Mouse (Mus musculus): Measurements from ENCODE around the gene Vsig8.

Vsig8 gene

DNA sequence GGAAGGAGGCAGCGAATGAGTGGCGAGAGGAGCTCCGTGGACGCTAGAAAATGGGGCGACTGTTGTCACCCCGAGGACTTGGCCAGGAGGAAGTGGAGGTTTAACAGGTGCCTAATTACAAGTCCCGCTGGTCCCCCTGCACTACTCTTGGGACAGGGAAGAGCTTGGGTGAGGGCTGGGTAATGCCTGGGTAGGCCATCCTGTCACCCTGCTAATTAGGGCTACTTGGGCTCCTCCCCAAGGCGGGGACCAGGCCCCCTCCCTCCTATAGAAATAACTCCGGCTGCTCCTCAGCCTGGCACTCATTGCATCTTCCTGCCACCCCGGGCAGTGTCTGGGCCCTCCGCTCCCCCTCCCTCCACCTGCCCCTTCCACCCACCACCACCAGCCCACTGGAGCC, at the start of gene Vsig8:
Gene Vsig8 (plus strand): TSS at position 301 of the 400 bp plus-strand sequence.
- DNase-seq (ENCODE audit: inconsistent ontology term), result no peak

DNA sequence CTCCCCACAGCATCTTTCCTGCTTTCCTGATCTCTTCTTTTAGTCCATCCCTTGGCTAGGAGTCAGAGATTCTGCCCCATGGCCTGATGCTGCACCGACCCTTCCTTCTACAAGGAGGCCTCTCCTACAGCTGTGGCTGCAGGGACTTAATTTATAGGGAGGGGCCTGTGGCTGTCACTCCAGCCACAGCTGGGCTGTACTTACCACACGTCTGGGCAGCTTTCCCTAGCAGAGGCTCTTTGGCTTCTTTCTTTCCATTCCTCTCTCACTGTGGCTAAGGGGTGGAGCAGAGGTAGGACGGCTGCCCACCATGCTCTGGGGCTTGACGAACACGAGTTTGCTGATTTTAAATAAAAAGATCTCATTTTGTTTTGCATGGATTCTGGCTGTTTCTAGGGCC, 48.7 kb upstream of the Vsig8 start:
- no peak for DNase-seq (ENCODE audit: inconsistent ontology term)

DNA sequence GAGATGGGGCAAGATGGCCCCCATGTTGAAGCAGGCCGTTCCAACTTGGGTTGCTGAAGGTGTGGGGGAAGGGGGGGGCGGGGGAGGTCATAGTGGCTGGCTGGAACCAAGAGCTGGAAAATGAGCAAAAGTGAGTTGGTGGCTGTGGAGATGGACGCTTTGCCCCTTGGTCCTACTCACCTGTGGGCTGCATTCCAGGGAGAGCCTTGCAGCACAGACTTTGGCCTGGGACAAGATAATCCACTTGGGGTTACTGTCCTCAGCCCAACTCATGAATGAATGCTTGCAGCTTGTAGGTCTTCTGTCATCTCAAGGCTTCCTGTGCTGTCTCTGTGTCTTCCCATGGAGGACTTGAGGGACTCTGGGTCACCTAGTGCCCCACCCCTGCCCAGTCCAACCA, 48.0 kb upstream of the Vsig8 start:
- no peak for DNase-seq (ENCODE audit: inconsistent ontology term)

DNA sequence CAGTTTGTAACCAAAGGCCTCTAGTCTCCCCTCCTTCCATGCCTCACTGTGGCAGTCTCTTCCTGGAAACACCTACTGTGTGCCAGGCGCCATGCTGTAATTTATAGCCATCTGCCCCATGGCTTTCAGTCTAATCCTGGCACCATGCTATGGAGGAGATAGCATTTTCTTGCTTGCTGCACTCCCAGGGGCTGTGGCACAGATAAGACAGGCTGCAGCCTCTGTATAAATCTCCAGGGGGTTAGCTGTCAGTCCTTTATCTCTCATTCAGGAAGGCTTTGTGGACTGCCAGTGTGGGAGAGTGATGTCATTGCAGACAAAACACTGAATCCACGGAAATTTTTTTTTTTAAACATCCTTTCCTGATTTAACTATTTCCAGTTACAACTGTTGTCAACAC, 47.6 kb upstream of the Vsig8 start:
- DNase-seq (ENCODE audit: inconsistent ontology term), result no peak

DNA sequence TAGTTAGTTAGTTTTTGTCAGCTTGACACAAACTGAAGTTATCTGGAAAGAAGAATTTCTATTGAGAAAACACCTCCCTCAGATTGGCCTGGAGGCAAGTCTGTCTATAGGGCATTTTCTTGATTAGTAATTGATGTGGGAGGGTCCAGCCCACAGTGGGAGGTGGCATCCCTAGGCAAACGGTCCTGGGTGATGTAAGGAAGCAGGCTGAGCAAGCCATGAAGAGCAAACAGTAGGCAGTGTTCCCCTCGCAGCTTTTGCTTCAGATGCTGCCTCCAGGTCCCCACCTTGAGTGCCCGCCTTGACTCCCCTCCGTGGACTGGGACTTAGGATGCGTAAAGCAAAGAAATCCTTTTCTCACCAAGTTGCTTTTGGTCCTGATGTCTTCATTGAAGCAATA, 46.5 kb upstream of the Vsig8 start:
- DNase-seq (ENCODE audit: inconsistent ontology term), result no peak

DNA sequence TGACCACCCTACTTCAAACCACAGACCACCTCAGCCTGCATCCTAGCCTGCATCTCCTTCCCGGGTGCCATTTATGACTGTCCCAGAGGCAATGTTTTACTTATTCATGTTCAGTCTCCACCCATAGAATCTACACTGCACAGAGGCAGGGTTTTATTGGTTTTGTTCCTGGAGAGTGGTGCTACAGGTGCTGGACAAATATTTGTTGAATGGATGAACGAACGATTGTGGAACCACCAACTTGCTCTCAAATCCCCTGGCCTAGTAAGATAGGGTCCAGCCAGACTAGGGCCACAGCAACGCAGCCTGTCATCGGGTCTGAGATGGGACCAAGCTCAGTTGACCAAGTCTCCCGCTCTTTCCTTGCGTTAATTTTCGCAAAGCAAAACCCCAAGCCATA, 45.8 kb upstream of the Vsig8 start:
- DNase-seq (ENCODE audit: inconsistent ontology term), result no peak

DNA sequence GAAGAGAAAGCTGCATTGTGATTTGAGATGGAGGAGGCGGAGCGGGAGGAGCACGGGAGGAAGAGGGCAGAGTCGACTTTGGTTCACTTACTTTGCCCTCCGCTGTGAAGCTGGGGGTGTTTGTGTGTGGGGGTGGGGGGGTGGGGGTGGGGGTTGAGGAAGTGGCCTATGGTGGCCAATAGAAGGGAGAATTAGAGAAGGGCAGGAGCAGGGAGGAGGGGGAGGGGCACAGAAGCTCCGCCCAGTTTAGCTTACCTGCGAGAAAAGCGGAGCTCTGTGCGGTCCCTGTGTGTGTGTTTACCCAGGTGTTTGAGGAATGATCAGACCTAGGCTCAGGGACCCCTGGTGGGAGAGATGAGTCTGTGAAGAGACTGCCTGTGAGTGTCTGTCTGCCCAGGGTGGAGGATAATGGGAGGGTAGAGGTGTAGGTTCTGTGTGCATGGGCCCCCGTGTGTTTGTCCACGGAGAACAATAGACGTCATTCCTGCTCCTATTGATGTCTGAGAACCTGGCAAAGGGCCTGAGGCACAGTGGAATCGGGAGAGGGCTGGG, 45.2 kb upstream of the Vsig8 start:
- no peak for DNase-seq (ENCODE audit: inconsistent ontology term)

DNA sequence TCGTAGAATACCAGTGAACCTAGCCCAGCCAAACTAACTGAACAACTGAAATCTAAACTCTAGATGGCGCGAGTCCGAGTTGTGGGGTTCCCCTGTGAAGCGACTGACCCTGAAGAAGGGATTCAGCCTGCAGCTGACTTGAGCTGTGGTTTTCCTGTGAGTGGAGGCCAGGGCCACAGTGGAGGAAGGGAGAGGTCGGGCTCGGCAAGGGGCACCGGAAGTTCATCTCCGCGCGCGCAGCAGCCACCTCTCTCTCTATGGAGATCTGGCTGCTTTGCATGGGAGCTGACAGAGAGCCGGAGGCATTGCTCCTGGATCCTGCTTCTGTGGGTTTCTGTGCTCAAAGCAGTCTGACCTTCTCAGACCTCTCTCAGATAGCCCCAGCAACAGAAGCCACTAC, 42.8 kb upstream of the Vsig8 start:
- peak; percentile 23 for DNase-seq (ENCODE audit: inconsistent ontology term)

DNA sequence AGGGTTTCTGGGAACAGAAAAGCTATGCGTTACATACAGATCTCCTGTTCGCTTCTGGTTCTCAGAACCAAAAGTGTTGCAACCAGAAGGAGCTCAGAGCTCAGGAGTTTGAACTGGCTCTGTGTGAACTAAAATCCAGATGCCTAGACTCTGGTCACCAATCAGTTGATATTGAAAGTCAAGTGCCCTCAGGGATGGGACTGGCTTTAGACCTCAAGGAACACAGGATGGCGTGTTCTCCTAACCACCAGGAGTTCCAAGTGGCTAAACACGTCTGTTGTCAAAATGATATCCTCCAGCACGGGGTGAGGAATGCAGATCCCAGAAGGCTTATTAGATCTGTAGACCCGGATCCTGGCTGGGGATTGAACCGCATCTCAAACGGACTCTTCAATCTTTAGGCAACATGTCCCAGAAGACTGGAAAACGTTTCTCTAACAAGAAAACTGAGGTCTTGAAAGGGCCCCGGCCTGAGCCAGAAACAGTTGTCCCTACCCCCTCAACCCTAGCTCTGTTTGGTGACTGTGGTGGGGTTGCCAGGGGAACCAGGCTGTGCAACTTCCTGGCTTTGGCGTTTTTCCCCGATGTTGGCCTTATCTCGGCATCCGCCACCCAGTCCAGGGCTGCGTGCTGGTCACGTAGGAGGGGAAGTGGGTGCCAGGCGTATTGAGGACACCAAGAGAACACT, 42.1 kb upstream of the Vsig8 start:
- DNase-seq (ENCODE audit: inconsistent ontology term), result peak; percentile 71

DNA sequence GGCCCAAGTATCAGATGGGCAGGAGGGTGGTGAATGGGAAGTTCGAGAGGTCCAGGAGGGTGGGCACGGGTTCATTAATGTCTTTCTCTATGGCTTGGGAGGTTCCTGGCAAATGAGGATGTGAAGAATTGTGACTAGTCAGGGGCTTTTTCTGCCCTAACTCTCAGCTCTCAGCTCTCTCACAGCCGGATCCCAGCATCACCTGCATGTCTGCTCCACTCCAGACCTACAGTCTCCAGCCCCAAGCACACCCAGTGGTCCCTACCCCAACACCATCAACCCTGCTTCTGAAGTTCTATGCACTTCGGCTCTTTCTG, 41.6 kb upstream of the Vsig8 start:
- DNase-seq (ENCODE audit: inconsistent ontology term), result no peak

DNA sequence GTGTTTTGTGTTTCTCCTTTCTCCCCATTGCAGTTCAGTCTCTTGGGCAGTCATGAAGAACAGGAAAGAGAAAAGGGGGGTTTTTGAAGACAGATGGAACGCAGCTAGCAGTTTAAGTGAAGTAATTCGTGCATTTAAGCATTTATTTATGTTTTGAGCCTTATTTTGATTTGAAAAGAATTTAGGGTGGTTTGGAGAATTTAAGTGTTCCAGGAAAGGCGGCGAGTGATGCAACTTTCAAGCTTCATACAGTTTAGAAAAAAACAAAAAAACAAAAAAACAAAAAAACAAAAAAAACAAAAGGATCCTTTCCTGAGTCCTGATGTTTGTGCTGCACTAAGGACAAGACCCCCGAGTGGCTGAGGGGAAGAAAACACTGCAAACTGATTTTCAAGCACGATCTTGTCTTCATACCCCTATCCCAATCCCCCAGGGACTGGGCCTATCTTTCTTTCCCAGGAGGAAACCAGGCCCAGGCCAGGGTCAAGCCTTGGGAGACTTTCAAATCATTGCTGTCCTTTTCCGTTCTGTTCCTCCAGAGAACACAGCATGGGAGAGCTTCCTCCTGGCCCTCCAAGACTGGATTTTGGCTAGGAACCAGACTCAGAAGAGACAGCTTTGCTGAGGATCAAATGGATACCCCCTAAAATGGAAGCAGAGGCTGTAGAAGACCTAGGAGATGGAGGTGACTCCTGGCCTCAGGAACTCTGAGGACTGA, 41.0 kb upstream of the Vsig8 start:
- no peak for DNase-seq (ENCODE audit: inconsistent ontology term)

DNA sequence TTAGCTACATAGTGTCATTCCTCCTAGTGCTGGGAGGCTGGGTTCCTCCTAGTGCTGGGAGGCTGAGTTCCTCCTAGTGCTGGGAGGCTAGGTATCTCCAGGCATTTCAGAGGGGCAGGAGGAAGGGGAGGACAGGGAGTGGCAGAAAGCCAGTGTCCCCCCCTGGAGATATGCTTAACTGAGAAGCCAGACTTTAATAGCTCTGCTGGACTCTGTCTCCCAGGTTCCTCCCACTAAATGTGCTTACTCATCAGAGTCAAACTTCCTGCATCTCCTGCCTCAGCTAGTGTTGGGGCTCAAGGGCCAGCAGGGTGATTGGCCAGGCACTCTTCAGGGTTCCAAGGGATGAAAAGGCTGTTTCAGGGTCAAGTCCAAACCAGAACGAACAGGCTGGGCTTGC, 40.3 kb upstream of the Vsig8 start:
- DNase-seq (ENCODE audit: inconsistent ontology term), result no peak

DNA sequence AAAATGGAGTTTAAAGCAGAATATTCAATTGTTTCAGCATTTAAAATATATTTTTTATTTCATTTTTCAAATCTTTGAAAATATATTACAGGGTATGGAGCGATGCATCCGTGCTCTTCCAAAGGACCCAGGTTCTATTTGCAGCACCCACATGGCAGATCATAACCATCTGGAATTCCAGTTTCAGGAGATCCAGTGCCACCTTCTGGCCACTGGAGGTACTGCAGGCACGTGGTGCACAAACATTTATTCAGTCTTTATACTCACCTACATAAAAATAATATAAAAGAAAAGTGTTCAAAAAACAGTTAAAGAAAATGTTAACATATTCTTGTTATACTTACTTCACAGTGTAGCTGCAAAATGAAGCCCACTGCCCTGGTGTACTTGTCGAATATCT, 37.7 kb upstream of the Vsig8 start:
- no peak for DNase-seq (ENCODE audit: inconsistent ontology term)

DNA sequence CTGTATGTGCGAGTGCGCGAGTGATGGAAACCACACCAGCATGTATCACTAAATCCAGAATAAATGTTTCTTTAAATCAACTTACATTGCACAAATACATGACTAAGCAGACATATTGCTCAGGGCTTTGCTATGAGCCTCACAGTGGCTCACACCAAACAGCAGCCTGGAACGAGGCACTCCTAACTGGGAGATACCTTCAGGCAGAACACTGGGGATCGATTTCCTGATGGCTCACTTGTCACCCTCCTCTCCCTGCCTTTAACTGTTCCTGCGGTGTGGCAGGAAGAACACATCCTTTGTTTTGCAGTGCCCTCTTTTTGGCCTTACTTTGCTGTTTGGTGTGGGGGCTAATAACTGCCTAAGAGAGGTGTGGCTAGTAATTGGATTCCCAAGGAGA, 36.1 kb upstream of the Vsig8 start:
- no peak for DNase-seq (ENCODE audit: inconsistent ontology term)

DNA sequence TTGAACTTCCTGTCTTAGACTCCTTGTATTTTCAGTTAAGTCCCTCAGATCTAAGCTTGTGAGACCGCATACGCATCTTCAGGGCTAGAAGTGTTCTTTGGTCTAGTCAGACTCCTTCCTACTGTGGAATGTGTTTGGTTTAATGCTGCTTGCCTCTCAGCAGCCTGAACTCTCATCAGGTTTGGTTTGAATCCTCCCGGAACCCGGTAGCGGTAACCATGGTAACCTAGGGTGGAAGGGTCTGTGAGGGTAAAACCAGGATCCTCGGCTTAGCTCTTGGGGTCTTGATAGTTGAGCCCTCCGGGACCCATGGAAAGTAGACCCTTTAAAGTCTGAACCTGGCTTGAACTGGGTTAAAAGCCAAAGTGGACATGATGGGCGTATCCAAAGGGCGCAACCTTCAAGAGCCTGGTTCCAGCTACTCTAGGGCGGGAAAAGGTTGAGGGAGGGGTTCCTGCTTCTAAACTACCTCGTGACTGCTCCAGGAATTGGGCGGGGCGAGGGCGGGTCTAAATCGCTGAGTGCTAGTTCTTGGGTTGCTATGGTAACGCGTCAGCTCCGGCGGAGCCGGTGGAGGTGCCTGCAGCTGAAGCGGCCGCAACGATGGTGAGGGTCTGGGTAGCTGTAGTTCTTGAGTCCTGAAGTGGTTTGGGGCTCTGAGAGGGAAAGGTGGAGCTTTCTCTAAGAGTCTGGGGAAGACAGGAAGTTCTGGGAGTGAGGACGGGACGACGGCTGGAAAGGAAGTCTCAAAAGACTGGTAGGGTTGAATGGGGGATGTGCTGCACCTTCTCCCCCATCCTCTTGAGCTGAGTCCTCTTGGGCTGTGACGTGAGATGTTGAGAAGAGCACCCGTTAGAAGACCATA, 34.9 kb upstream of the Vsig8 start, which contains the start of gene Cfap45:
Gene Cfap45 (plus strand): TSS at position 226 of the 865 bp plus-strand sequence.
- peak; percentile 86 for DNase-seq (ENCODE audit: inconsistent ontology term)

DNA sequence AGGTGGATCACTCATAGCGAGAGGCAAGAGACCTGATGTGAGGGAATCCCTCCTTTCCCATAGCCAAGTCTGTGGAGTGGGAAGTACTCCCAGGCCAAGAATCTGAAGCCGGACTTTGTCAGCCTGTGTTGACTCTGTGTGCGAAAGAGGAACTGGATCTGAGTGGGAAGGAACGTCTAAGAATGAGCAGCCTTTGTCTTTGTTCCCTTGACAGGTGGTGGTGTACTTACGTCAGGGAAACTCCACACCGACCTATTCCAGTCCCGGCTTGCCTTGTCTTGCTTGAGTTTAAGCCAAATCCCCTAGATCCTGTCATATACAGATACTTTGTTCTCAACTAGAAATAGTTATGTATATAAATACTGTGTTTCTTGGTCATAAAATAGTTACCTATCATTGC, 33.2 kb upstream of the Vsig8 start:
- DNase-seq (ENCODE audit: inconsistent ontology term), result no peak

DNA sequence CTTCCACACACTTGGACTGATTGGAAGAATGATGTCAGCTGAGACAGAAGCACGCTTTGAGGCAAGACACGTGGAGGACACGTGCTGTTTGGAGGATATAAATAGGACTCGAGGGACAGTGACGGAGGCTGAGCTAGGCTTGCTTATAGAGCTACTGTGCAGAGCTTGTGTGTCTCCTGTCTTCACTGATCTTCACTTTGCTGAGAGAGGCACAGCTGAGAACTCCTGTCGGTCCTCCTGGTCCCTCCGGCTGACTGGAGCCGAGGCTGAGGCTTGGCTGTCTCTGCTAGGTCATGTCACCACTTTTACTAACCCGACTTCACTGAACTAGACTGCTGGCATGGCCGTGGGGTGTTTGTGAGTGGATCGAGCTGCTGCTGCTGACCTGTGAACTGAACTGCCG, 32.0 kb upstream of the Vsig8 start:
- DNase-seq (ENCODE audit: inconsistent ontology term), result no peak

DNA sequence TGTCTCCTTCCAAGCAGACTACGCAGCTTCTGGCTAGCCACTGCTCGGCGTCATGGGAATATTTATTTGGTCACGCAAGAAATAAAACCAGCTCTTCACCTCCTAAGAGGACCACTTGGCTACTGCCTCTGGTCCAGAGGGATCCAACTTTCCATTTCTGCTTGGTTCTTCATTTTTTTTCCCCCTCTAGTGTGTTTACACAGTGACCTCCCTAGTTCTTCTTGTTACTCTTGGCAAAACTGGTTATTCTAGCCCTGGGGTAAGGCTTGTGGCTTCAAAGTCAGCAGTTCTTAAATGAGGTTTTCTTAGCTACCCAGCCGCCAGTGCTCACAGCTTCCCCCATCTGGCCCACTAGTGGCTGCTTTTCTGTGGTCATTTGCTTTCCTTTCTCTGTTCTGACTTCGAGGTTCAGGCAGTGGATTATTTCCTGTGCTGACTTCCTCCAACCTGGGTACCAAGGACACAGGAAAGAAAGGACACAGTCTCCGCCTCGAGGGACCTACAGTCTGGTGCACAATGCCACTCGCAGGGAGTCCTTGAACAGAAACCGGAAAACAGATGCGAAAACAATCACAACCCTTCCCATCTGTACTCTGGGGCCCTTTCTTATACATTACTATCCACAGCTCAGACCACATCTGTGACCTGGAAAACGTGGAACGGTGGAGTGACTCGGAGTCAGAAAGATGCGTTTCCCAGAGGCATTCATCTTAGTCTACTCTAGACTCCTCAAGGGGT, 30.5 kb upstream of the Vsig8 start:
- DNase-seq (ENCODE audit: inconsistent ontology term), result no peak

DNA sequence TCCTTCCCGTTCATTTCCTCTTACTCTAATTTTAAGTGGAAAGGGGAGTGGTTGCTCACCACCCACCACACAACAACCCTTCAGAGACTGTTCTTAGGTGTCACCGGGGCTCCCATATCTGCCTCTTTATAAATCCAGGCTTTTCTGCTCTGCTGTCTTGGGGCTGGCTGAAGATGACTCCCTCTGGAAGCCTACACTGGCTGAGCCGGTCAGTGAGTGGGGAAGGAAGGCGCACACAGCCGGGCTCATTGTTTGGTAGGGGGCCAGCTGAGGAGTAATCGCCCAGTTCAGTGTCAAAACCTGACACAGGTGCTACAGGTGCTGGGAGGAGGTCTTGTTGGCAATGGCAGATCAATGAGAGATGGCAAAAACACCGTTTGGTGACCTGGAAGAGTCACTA, 29.8 kb upstream of the Vsig8 start:
- no peak for DNase-seq (ENCODE audit: inconsistent ontology term)

DNA sequence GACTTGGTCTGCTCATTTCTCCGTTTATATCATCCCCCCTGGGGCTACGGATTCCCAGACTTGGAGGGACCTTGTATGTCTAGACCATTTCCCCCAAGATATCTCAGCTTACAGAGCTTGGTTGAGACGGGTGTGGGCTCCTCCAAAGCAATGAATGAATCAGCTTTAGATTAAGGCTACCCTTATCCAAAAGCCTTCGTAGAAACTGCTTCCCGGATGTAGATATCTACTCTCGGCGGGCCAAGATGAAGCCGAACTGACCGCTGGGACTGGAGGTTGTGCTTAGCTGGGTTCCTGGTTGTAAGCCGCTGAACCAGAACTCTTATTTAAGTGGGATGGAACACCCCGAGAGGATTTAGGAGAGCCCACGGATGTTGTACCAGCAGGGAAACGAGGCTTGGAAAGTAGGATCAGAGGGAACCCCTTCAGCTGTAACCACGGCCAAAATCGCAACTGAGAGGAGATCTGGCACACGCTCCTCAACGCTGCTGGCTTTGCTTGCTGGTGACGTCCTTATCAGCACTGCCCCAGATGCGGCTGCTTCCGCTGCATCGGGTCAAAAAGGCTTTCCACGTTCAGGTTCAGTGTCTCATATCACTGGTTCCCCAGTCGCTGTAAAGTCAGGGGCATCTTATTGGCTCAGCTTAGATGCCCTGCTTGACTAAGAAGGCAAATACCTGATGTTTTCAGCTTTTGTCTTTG, 29.2 kb upstream of the Vsig8 start:
- no peak for DNase-seq (ENCODE audit: inconsistent ontology term)

DNA sequence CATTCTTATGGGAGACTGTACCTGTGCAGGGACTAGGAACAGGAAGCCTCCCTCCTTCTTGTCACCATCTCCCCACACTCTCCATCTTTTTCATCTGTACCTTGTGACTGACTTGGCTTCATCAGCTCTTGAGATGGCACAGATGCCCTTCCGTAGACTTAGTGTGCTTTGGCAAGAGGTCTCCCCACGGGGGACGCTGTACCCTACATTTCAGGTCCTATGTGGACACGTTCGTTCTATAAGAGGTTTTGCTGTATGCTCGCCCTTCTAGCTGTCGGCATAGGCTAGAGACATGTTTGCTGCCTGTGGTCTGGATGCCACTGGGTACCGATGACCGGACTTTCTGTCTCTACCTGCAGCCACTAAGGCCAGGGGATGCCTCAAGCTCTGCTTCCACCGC, 28.3 kb upstream of the Vsig8 start:
- DNase-seq (ENCODE audit: inconsistent ontology term), result no peak

All from Muller cell, postnatal 12 days (primary cell).